Mouse (Mus musculus): Measurements from ENCODE around the gene Olfr1458.

Olfr1458 gene

GRCm38 (mm10) chr19:13106675-13107074, at the start of gene Olfr1458:
Gene Olfr1458 (minus strand): TSS chr19:13106775.
- DNase-seq: no peak

GRCm38 (mm10) chr19:13149449-13149848, 42.9 kb upstream of the Olfr1458 start, which contains the start of gene Olfr1459:
Gene Olfr1459 (minus strand): TSS chr19:13149549.
- DNase-seq: no peak

GRCm38 (mm10) chr19:13097791-13098190, 8.8 kb downstream of the Olfr1458 start, which contains the start of gene Olfr1457:
Gene Olfr1457 (minus strand): TSS chr19:13097891.
- no peak for DNase-seq

- DNase-seq: no peak
Observed at GRCm38 (mm10) chr19:13093908-13094307, 12.7 kb downstream of the Olfr1458 start.

GRCm38 (mm10) chr19:13060310-13060709, 46.3 kb downstream of the Olfr1458 start, which contains the start of gene Olfr1454:
Gene Olfr1454 (plus strand): TSS chr19:13060610.
- DNase-seq: no peak

Measured in cerebellum, adult 11-12 months (tissue).